Mouse (Mus musculus): ENCODE results near the gene Rgl2. TPM values are rescaled to one million over a fixed set of nuclear protein-coding genes. Genes with fewer than 3 reads are reported as not detected.
A peak's percentile ranks its signal among the peaks of the same experiment; 100 is the strongest.
"Not testable (repeated sequence)": the region's sequence is repeated elsewhere in the genome, so short reads cannot be mapped to it uniquely, and the experiment has no call there.

The Rgl2 gene
- total and polyA plus RNA-seq, 3 experiments = 24.9 to 43.6 TPM; not detected in 1

GRCm38 (mm10) chr17:33891357-33891756 lies 38.0 kb upstream of the Rgl2 start:
- Histone ChIP-seq H3K4me3 (ENCODE audit: control insufficient read depth in 1 of 2, insufficient read depth in 1 of 2, low read depth in 2 of 2, low read length in 2 of 2) (no peak overlapping the region), H3K79me2 (ENCODE audit: control insufficient read depth, insufficient read depth, low read length, poor library complexity) (peaks cover 27% of the 10 kb centered on the region), H3K27ac (ENCODE audit: control insufficient read depth, low read depth, low read length) (no peak overlapping the region), H3K4me1 (ENCODE audit: control insufficient read depth in 1 of 2, insufficient read depth in 2 of 2, low read length in 2 of 2) (peaks cover 4 to 18% of the 10 kb centered on the region in 2 experiments), H3K9ac (ENCODE audit: control insufficient read depth, low read depth, low read length, poor library complexity, severe bottlenecking) (0 out of 2 replicates have a peak overlapping the region, but pooled peaks have one; percentile 8), H3K27me3 (ENCODE audit: control insufficient read depth in 1 of 2, insufficient read depth in 2 of 2, low read length in 2 of 2) (no peaks in the 10 kb centered on the region), H3K36me3 (ENCODE audit: control insufficient read depth in 1 of 2, insufficient read depth in 2 of 2, low read length in 2 of 2) (peaks cover 0 to 16% of the 10 kb centered on the region in 2 experiments; a peak in 2 of 4 replicates), H3K9me3 (replicated peaks; ENCODE audit: insufficient read depth, low read length) (no peaks in the 10 kb centered on the region)
- no peak for TF ChIP-seq TAL1 (IDR thresholded peaks at IDR 0.05; ENCODE audit: low read length)
- no peak for TF ChIP-seq TCF12 (IDR thresholded peaks at IDR 0.05; ENCODE audit: low read depth, low read length)
- TF ChIP-seq NRF1 (IDR thresholded peaks at IDR 0.05; ENCODE audit: insufficient read depth, low read depth, low read length, poor library complexity, severe bottlenecking) = no peak
- TF ChIP-seq SIN3A (IDR thresholded peaks at IDR 0.05; ENCODE audit: low read length) = no peak
- no peak for TF ChIP-seq ZMIZ1 (IDR thresholded peaks at IDR 0.05; ENCODE audit: low read depth, low read length)
- no peak for TF ChIP-seq EP300 (IDR thresholded peaks at IDR 0.05; ENCODE audit: low read depth in 1 of 2, low read length in 2 of 2)
- TF ChIP-seq GATA1 (IDR thresholded peaks at IDR 0.05; ENCODE audit: low read depth, low read length) = no peak
- TF ChIP-seq KAT2A (conservative IDR thresholded peaks at IDR 0.05; ENCODE audit: low read depth, low read length) = no peak
- no peak for TF ChIP-seq MAFK (IDR thresholded peaks at IDR 0.05; ENCODE audit: borderline replicate concordance, low read depth, low read length)
- no peak for TF ChIP-seq GABPA (IDR thresholded peaks at IDR 0.05; ENCODE audit: low read depth, low read length)
- no peak for TF ChIP-seq ELF1 (IDR thresholded peaks at IDR 0.05; ENCODE audit: low read depth, low read length)
- TF ChIP-seq JUND (IDR thresholded peaks at IDR 0.05; ENCODE audit: low read depth, low read length) = no peak
- TF ChIP-seq ZC3H11A (IDR thresholded peaks at IDR 0.05; ENCODE audit: low read depth, low read length) = no peak
- no peak for TF ChIP-seq E2F4 (IDR thresholded peaks at IDR 0.05; ENCODE audit: borderline replicate concordance, low read depth, low read length)
- TF ChIP-seq HCFC1 (IDR thresholded peaks at IDR 0.05; ENCODE audit: low read depth, low read length) = no peak
- no peak for TF ChIP-seq CTCF (IDR thresholded peaks at IDR 0.05 in 2 of 3, conservative IDR thresholded peaks at IDR 0.05 in 1 of 3; ENCODE audit: control insufficient read depth in 1 of 3, insufficient read depth in 1 of 3, low read depth in 2 of 3, low read length in 3 of 3, poor library complexity in 1 of 3, severe bottlenecking in 1 of 3)
- no peak for DNase-seq (ENCODE audit: low read depth, low spot score)

GRCm38 (mm10) chr17:33891892-33892291 lies 37.5 kb upstream of the Rgl2 start:
- H3K27ac ChIP-seq (ENCODE audit: control insufficient read depth, low read depth, low read length) = not testable (repeated sequence)
- TF ChIP-seq ZNF384 (IDR thresholded peaks at IDR 0.05; ENCODE audit: low read depth, low read length) (peak; percentile 41; the same call in 1 of the 2 replicates), CTCF (IDR thresholded peaks at IDR 0.05 in 2 of 3, conservative IDR thresholded peaks at IDR 0.05 in 1 of 3; ENCODE audit: control insufficient read depth in 1 of 3, insufficient read depth in 1 of 3, low read depth in 2 of 3, low read length in 3 of 3, poor library complexity in 1 of 3, severe bottlenecking in 1 of 3) (0 out of 6 replicates have a peak, but pooled peaks of 2 of the 3 experiments have one; percentile 2 to 9)
- H3K36me3 ChIP-seq (ENCODE audit: control insufficient read depth in 1 of 2, insufficient read depth in 2 of 2, low read length in 2 of 2) = peaks cover 0 to 16% of the 10 kb centered on the region in 2 experiments; a peak in 2 of 4 replicates

More at GRCm38 (mm10) chr17:33891892-33892291, 37.5 kb upstream of the Rgl2 start:
- peaks cover 4 to 18% of the 10 kb centered on the region in 2 experiments for H3K4me1 ChIP-seq (ENCODE audit: control insufficient read depth in 1 of 2, insufficient read depth in 2 of 2, low read length in 2 of 2)
- not testable (repeated sequence) for H3K27me3 ChIP-seq (ENCODE audit: control insufficient read depth in 1 of 2, insufficient read depth in 2 of 2, low read length in 2 of 2); H3K4me3 ChIP-seq (ENCODE audit: control insufficient read depth in 1 of 2, insufficient read depth in 1 of 2, low read depth in 2 of 2, low read length in 2 of 2); H3K9me3 ChIP-seq (replicated peaks; ENCODE audit: insufficient read depth, low read length); H3K9ac ChIP-seq (ENCODE audit: control insufficient read depth, low read depth, low read length, poor library complexity, severe bottlenecking); DNase-seq (ENCODE audit: low read depth, low spot score)
- peaks cover 27% of the 10 kb centered on the region for H3K79me2 ChIP-seq (ENCODE audit: control insufficient read depth, insufficient read depth, low read length, poor library complexity)
